Mouse (Mus musculus) cerebellum, postnatal 10 days (tissue): ENCODE data around the gene Eipr1.
"Not testable (repeated sequence)": the region's sequence is repeated elsewhere in the genome, so short reads cannot be mapped to it uniquely, and the experiment has no call there.

Experiments
- DNase-seq, 2 experiments: peaks; one replicate each; pipeline ENCODE4 v3.0.0; 2021; ENCODE audit warnings: mixed read lengths in 2 of 2

Gene Eipr1

GRCm38 (mm10) chr12:28891523-28891922, 139.9 kb downstream of the Eipr1 start:
- no peak for DNase-seq

- DNase-seq: no peak
Measured at GRCm38 (mm10) chr12:28896577-28896976, 145.0 kb downstream of the Eipr1 start.

GRCm38 (mm10) chr12:28898307-28898706, 146.7 kb downstream of the Eipr1 start:
- DNase-seq: no peak

GRCm38 (mm10) chr12:28899696-28900095, 148.1 kb downstream of the Eipr1 start:
- DNase-seq: peak in 1 of 2 experiments; percentile 28

GRCm38 (mm10) chr12:28900341-28900740, 148.7 kb downstream of the Eipr1 start:
- DNase-seq: no peak

- no peak for DNase-seq
Measured at GRCm38 (mm10) chr12:28902132-28902531, 150.5 kb downstream of the Eipr1 start.

- DNase-seq: no peak
Measured at GRCm38 (mm10) chr12:28903082-28903481, 151.5 kb downstream of the Eipr1 start.

GRCm38 (mm10) chr12:28905486-28905885, 153.9 kb downstream of the Eipr1 start:
- DNase-seq: no peak

GRCm38 (mm10) chr12:28906016-28906415, 154.4 kb downstream of the Eipr1 start:
- DNase-seq: no peak

GRCm38 (mm10) chr12:28906809-28907297, 155.2 kb downstream of the Eipr1 start:
- DNase-seq: peak in 1 of 2 experiments; percentile 49

GRCm38 (mm10) chr12:28907814-28908213, 156.2 kb downstream of the Eipr1 start:
- DNase-seq: no peak

- DNase-seq: no peak
Measured at GRCm38 (mm10) chr12:28909851-28910250, 158.2 kb downstream of the Eipr1 start.

- DNase-seq: peak; percentile 75 to 83
Measured at GRCm38 (mm10) chr12:28910568-28910967, 159.0 kb downstream of the Eipr1 start.

- DNase-seq: peak; percentile 29 to 39
Measured at GRCm38 (mm10) chr12:28912351-28912936, 160.8 kb downstream of the Eipr1 start.

GRCm38 (mm10) chr12:28913099-28913498, 161.5 kb downstream of the Eipr1 start:
- peak; percentile 45 to 53 for DNase-seq

GRCm38 (mm10) chr12:28914056-28914455, 162.5 kb downstream of the Eipr1 start:
- DNase-seq: not testable (repeated sequence)
